Mouse (Mus musculus) intestine, embryonic 16.5 days (tissue): ENCODE results near the gene Vmn2r66. TPM values are rescaled to one million over a fixed set of nuclear protein-coding genes. Genes with fewer than 3 reads are reported as not detected.

ENCODE experiments used
- ATAC-seq: fragments of 200-750 bp; cut with Nextera tagmentation; 2 replicates; pipeline ENCODE4 v1.8.0; 2017; ENCODE audit warnings: moderate TSS enrichment, moderate library complexity
- H3K27ac ChIP-seq: fragments of 300-500 bp; sonication (generic); 2 replicates; pipeline ENCODE4 v1.5.1; 2014; ENCODE audit warnings: mild to moderate bottlenecking, low read length
- H3K27me3 ChIP-seq: fragments of 300-500 bp; sonication (generic); replicated peaks from 2 replicates; pipeline ENCODE4 v1.6.1; 2014; ENCODE audit warnings: low read length, control low read depth, mixed read lengths; ENCODE audit not compliant: control insufficient read depth, insufficient read depth
- H3K36me3 ChIP-seq: fragments of 300-500 bp; sonication (generic); 2 replicates; pipeline ENCODE4 v1.6.1; 2014; ENCODE audit warnings: low read length, control low read depth; ENCODE audit not compliant: control insufficient read depth, insufficient read depth
- H3K4me1 ChIP-seq: fragments of 300-500 bp; sonication (generic); 2 replicates; pipeline ENCODE4 v1.6.1; 2014; ENCODE audit warnings: low read length, control low read depth, mixed read lengths; ENCODE audit not compliant: control insufficient read depth, insufficient read depth
- H3K4me2 ChIP-seq: fragments of 300-500 bp; sonication (generic); 2 replicates; pipeline ENCODE4 v1.6.1; 2014; ENCODE audit warnings: low read depth, low read length, control low read depth
- H3K4me3 ChIP-seq: fragments of 300-500 bp; sonication (generic); 2 replicates; pipeline ENCODE4 v1.5.1; 2014; ENCODE audit warnings: mild to moderate bottlenecking, low read length
- H3K9ac ChIP-seq: fragments of 300-500 bp; sonication (generic); 2 replicates; pipeline ENCODE4 v1.6.1; 2014; ENCODE audit warnings: low read depth, low read length
- H3K9me3 ChIP-seq: fragments of 300-500 bp; sonication (generic); 2 replicates; pipeline ENCODE4 v1.6.1; 2016; ENCODE audit warnings: low read length, control low read depth; ENCODE audit not compliant: control insufficient read depth
- WGBS: fragments of 180-500 bp; shearing (Covaris S2); extraction: QIAGEN DNeasy Blood & Tissue Kit; methylation state at CpG from one replicate; pipeline ENCODE4 v1.1.7; 2014; 5-methylcytosine and 5-hydroxymethylcytosine counted together
- polyA plus RNA-seq: library from polyadenylated mRNA; unstranded; fragments of >200 nt; fragmentation: Nextera tagmentation; extraction: Ambion mirVana; gene quantifications from 2 replicates; pipeline ENCODE4 v1.2.1, GENCODE M21; 2015

The Vmn2r66 gene
- polyA plus RNA-seq, result not detected in 2 replicates

GRCm38 (mm10) chr7:85012168-85012567, at the start of gene Vmn2r66:
Gene Vmn2r66 (minus strand): TSS chr7:85012268.
- H3K27ac ChIP-seq, result no peak within 1 kb of the TSS
- H3K36me3 ChIP-seq, result no peaks in the 10 kb centered on the region
- H3K4me1 ChIP-seq, result no peaks in the 10 kb centered on the region
- H3K27me3 ChIP-seq, result no peaks in the 10 kb centered on the region
- H3K4me2 ChIP-seq, result no peak within 1 kb of the TSS
- no peak for ATAC-seq
- H3K9me3 ChIP-seq, result 0 out of 2 replicates have a peak, but pooled peaks cover 2% of the 10 kb centered on the region
- 80% methylated on average over 1 of the region's 1 CpGs for WGBS
- H3K9ac ChIP-seq, result no peak within 1 kb of the TSS
- no peak within 1 kb of the TSS for H3K4me3 ChIP-seq

- no peak for ATAC-seq
- no peaks in the 10 kb centered on the region for H3K36me3 ChIP-seq
- no peaks in the 10 kb centered on the region for H3K4me1 ChIP-seq
- H3K4me2 ChIP-seq, result no peak overlapping the region
- no peaks in the 10 kb centered on the region for H3K9me3 ChIP-seq
- H3K27me3 ChIP-seq, result no peaks in the 10 kb centered on the region
- WGBS, result 68% methylated on average over 2 of the region's 2 CpGs
- no peak overlapping the region for H3K4me3 ChIP-seq
- no peak overlapping the region for H3K27ac ChIP-seq
- no peak overlapping the region for H3K9ac ChIP-seq
These were observed 15.4 kb downstream of the Vmn2r66 start for GRCm38 (mm10) chr7:84996694-84997093.

GRCm38 (mm10) chr7:84964015-84964414, 48.1 kb downstream of the Vmn2r66 start, which contains the start of gene Vmn2r65:
Gene Vmn2r65 (minus strand): TSS chr7:84964115.
- Histone ChIP-seq H3K4me1 (no peaks in the 10 kb centered on the region), H3K36me3 (no peaks in the 10 kb centered on the region), H3K27me3 (no peaks in the 10 kb centered on the region), H3K9ac (no peak within 1 kb of the TSS), H3K9me3 (no peaks in the 10 kb centered on the region), H3K27ac (no peak within 1 kb of the TSS), H3K4me2 (no peak within 1 kb of the TSS), H3K4me3 (no peak within 1 kb of the TSS)
- ATAC-seq, result no peak
- 55% methylated on average over 1 of the region's 1 CpGs for WGBS

Other genes starting within 250 kb of the Vmn2r66 start
- not detected in 2 replicates for gene Olfr291, start 158.7 kb downstream of the Vmn2r66 start, polyA plus RNA-seq
- not detected in 2 replicates for gene Vmn2r65, start 48.2 kb downstream of the Vmn2r66 start, polyA plus RNA-seq
- not detected in 2 replicates for gene Vmn2r67, start 143.7 kb upstream of the Vmn2r66 start, polyA plus RNA-seq
- gene Vmn2r68, start 225.5 kb upstream of the Vmn2r66 start, polyA plus RNA-seq, result not detected in 2 replicates